8 mouse cellular contexts compared by ENCODE assay signal in the genomic region with DNA sequence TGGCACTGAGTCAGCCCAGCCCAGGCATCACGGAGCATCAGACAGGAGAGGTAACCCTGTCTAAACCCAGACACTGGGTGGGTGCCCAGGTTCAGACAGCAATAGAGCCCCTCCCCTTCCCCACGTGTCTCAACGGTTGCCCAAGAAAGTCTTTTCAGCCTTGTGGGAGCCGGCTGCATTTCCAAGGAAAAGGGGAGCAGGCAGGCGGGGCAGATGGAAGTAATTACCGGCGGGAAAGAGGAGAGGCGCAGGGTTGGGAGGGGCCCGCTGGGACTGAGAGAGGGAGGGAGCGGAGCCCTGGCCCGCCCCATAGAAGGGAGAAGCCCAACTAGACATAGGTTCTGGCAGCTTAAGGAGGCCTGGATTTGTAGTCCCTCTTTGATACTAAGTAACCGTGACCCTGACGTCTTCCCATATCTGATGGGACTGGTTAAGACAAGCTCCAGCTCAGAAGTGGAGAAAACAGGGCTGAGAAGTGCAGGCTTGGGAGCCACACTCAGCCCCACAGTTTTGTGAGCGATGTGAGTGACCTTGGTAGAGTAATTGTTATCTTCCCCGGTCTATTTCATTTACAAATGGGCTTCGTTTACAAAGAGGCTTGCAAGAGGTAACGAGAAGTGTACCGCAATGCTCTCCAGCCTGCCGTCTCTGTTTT. TPM values are rescaled to one million over a fixed set of nuclear protein-coding genes. Genes with fewer than 3 reads are reported as not detected.
DNase-seq lines count a peak whose midpoint lies in the region; ATAC-seq and TF ChIP-seq lines count a peak whose summit lies in the region.

No protein-coding gene starts in this region.

- peak overlapping the region; percentile 28 for H3K4me3 ChIP-seq in embryonic facial prominence, embryonic 13.5 days
- peak overlapping the region; percentile 2; the same call in 1 of the 2 replicates for H3K4me3 ChIP-seq in heart, embryonic 12.5 days
- H3K4me3 ChIP-seq in liver, adult 2 months (ENCODE audit: insufficient read depth, low read depth, low read length), result no peak overlapping the region
- H3K4me3 ChIP-seq in neural tube, embryonic 11.5 days (ENCODE audit: low read depth, low read length), result no peak overlapping the region

- peaks cover 86% of the 10 kb centered on the region for H3K4me1 ChIP-seq in embryonic facial prominence, embryonic 13.5 days
- H3K4me1 ChIP-seq in heart, embryonic 12.5 days (replicated peaks), result peaks cover 67% of the 10 kb centered on the region
- peaks cover 58% of the 10 kb centered on the region for H3K4me1 ChIP-seq in liver, adult 2 months (ENCODE audit: control insufficient read depth, insufficient read depth, low read length)
- peaks cover 6% of the 10 kb centered on the region; the same call in 1 of the 2 replicates for H3K4me1 ChIP-seq in neural tube, embryonic 11.5 days (ENCODE audit: control insufficient read depth, insufficient read depth, low read length)

- no peaks in the 10 kb centered on the region for H3K9me3 ChIP-seq in embryonic facial prominence, embryonic 13.5 days
- no peaks in the 10 kb centered on the region for H3K9me3 ChIP-seq in heart, embryonic 12.5 days (replicated peaks)
- H3K9me3 ChIP-seq in neural tube, embryonic 11.5 days (ENCODE audit: control insufficient read depth, low read length), result no peaks in the 10 kb centered on the region

- intact Hi-C loops in left cerebral cortex, postnatal 4 days (cut with DNase I), result no loop called here

- H3K9ac ChIP-seq in embryonic facial prominence, embryonic 13.5 days, result peak overlapping the region; percentile 58; the same call in 1 of the 2 replicates
- H3K9ac ChIP-seq in heart, embryonic 12.5 days, result peak overlapping the region; percentile 4; the same call in 1 of the 2 replicates
- peak overlapping the region; percentile 32 for H3K9ac ChIP-seq in liver, adult 2 months (ENCODE audit: low read depth, low read length)
- H3K9ac ChIP-seq in neural tube, embryonic 11.5 days (ENCODE audit: low read length), result no peak overlapping the region

- TF ChIP-seq POLR2A in liver, adult 2 months (IDR thresholded peaks at IDR 0.05; ENCODE audit: extremely low read depth, insufficient read depth, low read length), result no peak

- H3K27me3 ChIP-seq in embryonic facial prominence, embryonic 13.5 days, result no peaks in the 10 kb centered on the region
- H3K27me3 ChIP-seq in heart, embryonic 12.5 days (replicated peaks), result no peaks in the 10 kb centered on the region
- no peaks in the 10 kb centered on the region for H3K27me3 ChIP-seq in liver, adult 2 months (ENCODE audit: control insufficient read depth, insufficient read depth, low read length)
- H3K27me3 ChIP-seq in neural tube, embryonic 11.5 days (ENCODE audit: control insufficient read depth, insufficient read depth, low read length), result no peaks in the 10 kb centered on the region

- peak overlapping the region; percentile 56 for H3K4me2 ChIP-seq in embryonic facial prominence, embryonic 13.5 days
- H3K4me2 ChIP-seq in heart, embryonic 12.5 days, result peak overlapping the region; percentile 32; the same call in 1 of the 2 replicates
- peak overlapping the region; percentile 27 for H3K4me2 ChIP-seq in neural tube, embryonic 11.5 days (ENCODE audit: low read depth)

- H3K27ac ChIP-seq in embryonic facial prominence, embryonic 13.5 days, result peak overlapping the region; percentile 91
- H3K27ac ChIP-seq in heart, embryonic 12.5 days (ENCODE audit: poor library complexity, severe bottlenecking), result no peak overlapping the region
- peak overlapping the region; percentile 22 for H3K27ac ChIP-seq in liver, adult 2 months (replicated peaks; ENCODE audit: insufficient read depth, low read depth, low read length)
- H3K27ac ChIP-seq in neural tube, embryonic 11.5 days (ENCODE audit: low read depth, low read length), result no peak overlapping the region

- DNase-seq in left cerebral cortex, postnatal 4 days, result peak; percentile 69
- no peak for DNase-seq in left cerebral cortex, adult 9 months (ENCODE audit: low spot score in 2 of 2)
- no peak for DNase-seq in liver, adult 2 months (ENCODE audit: extremely low read depth, low read depth, low spot score)
- peak; percentile 69 for DNase-seq in neural tube, embryonic 11.5 days (ENCODE audit: low spot score)
- DNase-seq in cerebellum, adult 11 months, result no peak

- no peaks in the 10 kb centered on the region for H3K36me3 ChIP-seq in embryonic facial prominence, embryonic 13.5 days
- H3K36me3 ChIP-seq in heart, embryonic 12.5 days, result no peaks in the 10 kb centered on the region
- no peaks in the 10 kb centered on the region for H3K36me3 ChIP-seq in liver, adult 2 months (ENCODE audit: control insufficient read depth, insufficient read depth, low read length)
- no peaks in the 10 kb centered on the region for H3K36me3 ChIP-seq in neural tube, embryonic 11.5 days (ENCODE audit: control insufficient read depth, insufficient read depth, low read length)

- no peak for TF ChIP-seq CTCF in liver, adult 2 months (IDR thresholded peaks at IDR 0.05; ENCODE audit: low read depth, low read length)

- 9% methylated on average over 19 of the region's 19 CpGs for WGBS in embryonic facial prominence, embryonic 13.5 days
- WGBS in heart, embryonic 12.5 days, result 39% methylated on average over 19 of the region's 19 CpGs
- 43% methylated on average over 19 of the region's 19 CpGs for WGBS in liver, adult 2 months
- WGBS in neural tube, embryonic 11.5 days, result 15% methylated on average over 19 of the region's 19 CpGs

- H3K79me2 ChIP-seq in liver, adult 2 months (ENCODE audit: control insufficient read depth, insufficient read depth, low read length), result peaks cover 73% of the 10 kb centered on the region; the same call in 1 of the 2 replicates

- peak; percentile 78 for ATAC-seq in embryonic facial prominence, embryonic 13.5 days (ENCODE audit: insufficient number of reproducible peaks, insufficient read depth, low FRiP score, low TSS enrichment, low read depth)
- ATAC-seq in heart, embryonic 12.5 days (ENCODE audit: insufficient number of reproducible peaks, low FRiP score), result no peak
- ATAC-seq in neural tube, embryonic 11.5 days (ENCODE audit: insufficient read depth, low FRiP score, low TSS enrichment), result 0 out of 2 replicates have a peak, but pooled peaks have one; percentile 13
- no peak for ATAC-seq in megakaryocyte, adult 5-6 weeks (ENCODE audit: poor library complexity, severe bottlenecking)

RNA-seq across cellular contexts. Expression of a gene that starts 7.0 kb away (rescaled TPM):
- total RNA-seq in left cerebral cortex, postnatal 4 days (2021), result 10 to 100 TPM; 19.0 to 22.6 TPM
- polyA plus RNA-seq in embryonic facial prominence, embryonic 13.5 days (2015; fragmentation: Nextera tagmentation; extraction: Ambion mirVana), result 42.0 and 48.2 TPM in 2 replicates
- 20.8 and 20.9 TPM in 2 replicates for polyA plus RNA-seq in heart, embryonic 12.5 days (2016; fragmentation: Nextera tagmentation; extraction: Ambion mirVana)
- total RNA-seq in liver, adult 2 months (2014; rRNA removed), result 72.2 and 74.6 TPM in 2 replicates
- 26.5 TPM in 2 replicates for polyA plus RNA-seq in liver, adult 2 months (2012; rRNA removed)
- 12.3 and 16.1 TPM in 2 replicates for polyA plus RNA-seq in neural tube, embryonic 11.5 days (2014; fragmentation: Nextera tagmentation; extraction: Ambion mirVana)
- total RNA-seq in megakaryocyte, adult 5-6 weeks (2015), result 53.1 and 53.4 TPM in 2 replicates
- total RNA-seq in megakaryocyte, adult 5-6 weeks (2017), result 49.6 and 57.4 TPM in 2 replicates

Comparison
In these comparisons a context has a peak if more than half of its experiments do, and no peak if none do; other contexts are left out.
1. DNase-seq: peak in left cerebral cortex, postnatal 4 days (single experiment) and neural tube, embryonic 11.5 days (single experiment); none in left cerebral cortex, adult 9 months (0 of 2), liver, adult 2 months (single experiment) and cerebellum, adult 11 months (single experiment).
2. ATAC-seq: peak in embryonic facial prominence, embryonic 13.5 days (single experiment) and neural tube, embryonic 11.5 days (single experiment); none in heart, embryonic 12.5 days (single experiment) and megakaryocyte, adult 5-6 weeks (single experiment).
3. H3K27ac ChIP-seq: peak in embryonic facial prominence, embryonic 13.5 days (single experiment) and liver, adult 2 months (single experiment); none in heart, embryonic 12.5 days (single experiment) and neural tube, embryonic 11.5 days (single experiment).
4. H3K4me3 ChIP-seq: peak in embryonic facial prominence, embryonic 13.5 days (single experiment) and heart, embryonic 12.5 days (single experiment); none in liver, adult 2 months (single experiment) and neural tube, embryonic 11.5 days (single experiment).
5. Peak in every context shown above with its lines, with median percentiles within 50 percentile points of each other: H3K4me2 ChIP-seq.